Mouse (Mus musculus) T-helper 2 cell (primary cell): Measurements from ENCODE around the gene Coro2b.

Experiments used
- in situ Hi-C: fragments of 300-600 bp; cut with MboI, MseI; formaldehyde crosslinking; loops from one replicate; pipeline ENCODE4 v1.15.1; 2025; ENCODE audit warnings: high pct_unique_total_duplicates

Coro2b gene

DNA sequence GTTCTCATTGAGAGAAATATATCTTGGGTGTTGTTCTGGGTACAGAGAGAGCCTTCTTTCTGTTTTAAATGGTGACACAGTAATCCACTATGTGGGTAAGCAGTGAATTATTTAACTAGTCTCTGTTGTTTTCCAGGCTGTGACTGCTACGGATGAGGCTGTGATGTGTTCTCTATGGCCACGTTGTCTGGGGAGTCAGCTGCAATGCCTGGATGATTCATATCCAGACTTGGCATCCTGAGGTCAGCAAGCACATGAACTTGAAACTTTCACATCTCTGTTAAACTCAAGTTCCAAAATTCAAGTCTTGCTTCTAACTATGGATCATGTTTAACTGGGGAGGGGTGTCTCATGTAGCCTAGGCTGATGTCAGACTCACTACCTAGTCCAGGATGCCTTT is 142.7 kb downstream of the Coro2b start:
- in situ Hi-C loops = no loop called here

DNA sequence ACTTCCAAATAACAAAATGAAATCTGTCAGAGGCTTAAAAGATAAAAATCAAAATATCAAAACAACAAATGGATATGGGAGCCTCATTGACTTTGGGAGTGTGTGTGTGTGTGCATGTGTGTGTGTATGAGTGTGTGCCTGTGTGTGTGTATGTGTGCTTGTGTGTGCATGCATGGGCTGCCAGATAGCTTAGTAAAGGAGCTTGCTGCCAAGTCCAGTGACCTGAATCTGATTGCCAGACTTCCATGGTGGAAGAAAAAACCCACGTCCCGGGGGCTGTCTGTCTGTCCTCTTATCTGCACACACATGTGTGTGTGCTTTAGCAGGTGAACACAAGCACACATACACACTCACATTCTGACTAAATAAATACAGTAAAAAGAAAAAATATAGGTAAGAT is 143.3 kb downstream of the Coro2b start:
- in situ Hi-C loops = no loop called here

DNA sequence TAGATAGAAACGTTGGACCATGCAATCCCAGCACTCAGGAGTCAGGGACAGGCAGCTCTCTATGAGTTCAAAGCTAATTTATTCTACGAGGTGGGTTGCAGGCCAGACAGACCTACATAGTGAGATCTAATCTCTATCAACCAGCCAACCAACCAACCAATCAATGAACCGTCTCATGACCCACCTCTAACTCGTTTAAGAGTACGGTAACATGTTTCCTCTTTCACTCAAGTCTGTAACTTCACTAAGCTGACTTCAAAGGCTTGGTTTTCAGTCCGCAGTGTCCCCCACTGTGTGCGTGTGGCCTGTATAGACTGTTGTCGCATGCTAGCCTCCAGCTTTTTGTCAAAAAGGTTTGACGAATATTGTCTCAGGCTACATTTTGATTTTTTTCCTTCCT is 147.1 kb downstream of the Coro2b start:
- in situ Hi-C loops = loop anchor here (5.0 kb wide), 1 partner anchor 92 kb away; no protein-coding TSS in a partner anchor

DNA sequence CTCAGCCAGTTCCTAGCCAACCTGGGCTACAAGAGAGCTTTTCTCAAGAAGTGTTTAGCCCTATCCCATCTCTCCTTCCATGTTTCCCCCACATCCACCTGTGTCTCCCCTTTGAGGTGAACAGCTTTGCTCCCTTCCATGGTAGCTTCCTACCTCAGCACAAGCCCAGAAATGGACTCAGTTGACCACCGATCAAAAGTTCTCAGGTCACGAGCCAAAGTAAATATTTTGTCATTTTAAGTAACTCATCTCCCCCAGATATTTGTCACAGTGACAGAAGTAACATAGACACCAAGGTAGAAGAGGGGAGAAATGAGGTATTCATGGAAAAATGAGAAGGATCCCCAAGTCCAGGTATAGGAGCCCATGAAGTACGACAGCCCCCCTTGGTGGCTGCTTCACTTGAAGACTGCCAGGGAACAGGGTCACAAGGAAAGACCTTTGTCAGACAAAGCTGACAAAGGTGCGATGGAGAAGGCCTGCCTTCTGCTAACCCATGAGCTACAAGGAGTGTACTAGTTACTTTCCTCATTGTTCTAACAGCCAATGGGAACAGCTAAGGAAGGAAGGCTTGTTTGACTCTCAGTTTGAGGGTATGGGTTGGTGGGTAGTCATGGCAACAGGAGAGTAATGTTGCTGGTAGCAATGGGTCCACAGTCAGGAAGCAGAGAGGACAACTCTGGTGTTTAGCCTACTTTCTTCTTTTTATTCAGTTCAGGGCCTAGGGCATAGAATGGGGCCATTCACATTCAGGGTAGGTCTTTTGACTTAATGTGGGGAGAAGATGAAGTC is 150.9 kb downstream of the Coro2b start:
- in situ Hi-C loops = loop anchor here (5.0 kb wide), 1 partner anchor 89 kb away; no protein-coding TSS in a partner anchor

DNA sequence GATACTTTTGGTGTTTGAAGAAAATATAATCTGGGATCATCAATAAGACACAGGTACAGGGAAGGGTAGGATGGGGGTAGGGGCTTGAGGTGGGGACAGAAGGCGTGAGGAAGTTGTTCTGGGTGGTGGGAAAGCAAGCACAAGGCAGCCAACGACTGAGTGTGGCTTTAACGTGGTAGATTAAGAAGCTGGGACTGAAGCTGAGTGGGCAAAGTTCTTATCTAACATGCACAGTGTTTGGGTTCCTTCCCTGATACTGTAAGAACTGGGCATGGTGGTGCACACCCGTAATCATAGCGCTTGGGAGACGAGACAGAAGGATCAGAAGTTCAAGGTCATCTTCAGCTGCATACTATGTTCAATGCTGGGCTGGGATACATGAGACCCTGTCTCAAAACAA is 151.8 kb downstream of the Coro2b start:
- in situ Hi-C loops = loop anchor here (5.0 kb wide), 1 partner anchor 88 kb away; no protein-coding TSS in a partner anchor

DNA sequence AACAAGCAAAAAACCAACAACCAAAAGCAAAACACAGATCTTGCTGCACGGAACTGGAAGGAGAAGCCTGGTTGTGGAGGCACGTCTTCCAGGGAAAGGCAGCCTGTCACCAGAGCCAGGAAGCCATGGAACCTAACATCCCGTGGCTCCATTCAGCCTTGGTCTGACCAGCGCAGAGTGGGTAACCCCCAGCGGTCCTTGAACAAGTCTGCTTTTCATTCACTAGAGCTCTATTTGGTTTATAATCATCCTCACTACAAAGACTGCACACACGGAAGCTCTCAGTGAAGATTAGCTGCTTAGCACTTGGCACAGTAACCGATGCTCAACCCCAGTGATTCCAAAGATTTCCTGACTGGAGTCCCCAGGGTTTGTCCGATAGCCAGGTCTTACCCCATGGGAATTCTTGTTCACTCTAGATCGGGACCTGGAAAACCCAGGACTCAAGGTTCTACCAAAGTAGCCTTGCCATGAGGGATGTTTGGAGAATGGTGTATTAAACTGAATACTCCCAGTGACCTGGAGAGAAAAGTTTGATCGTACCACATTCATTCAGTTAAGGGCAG is 154.2 kb downstream of the Coro2b start:
- in situ Hi-C loops = no loop called here

DNA sequence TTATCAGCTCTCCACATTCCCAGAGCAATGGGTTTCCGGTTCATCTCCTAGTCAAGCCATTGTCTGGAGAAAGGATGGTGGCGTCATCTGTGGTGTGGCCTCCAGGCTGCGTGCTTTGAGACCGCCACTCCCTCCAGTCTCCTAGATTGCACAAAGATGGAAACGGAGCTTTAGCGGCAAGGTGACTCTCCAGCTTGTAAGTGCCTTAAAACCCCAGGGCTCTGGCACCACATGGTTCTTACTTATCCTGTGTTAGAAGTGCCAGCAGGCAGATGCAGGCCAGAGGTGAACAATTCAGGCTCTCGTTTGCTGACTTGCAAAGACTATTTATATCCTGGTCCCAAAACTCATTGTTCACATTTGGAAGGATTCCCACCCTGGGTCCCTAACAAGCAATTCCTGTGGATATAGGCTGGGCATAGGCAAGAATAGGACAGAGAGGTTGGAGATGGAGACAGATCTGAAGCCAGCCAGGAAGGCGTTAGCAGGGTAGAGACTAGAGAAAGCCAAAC is 155.4 kb downstream of the Coro2b start:
- in situ Hi-C loops = no loop called here

DNA sequence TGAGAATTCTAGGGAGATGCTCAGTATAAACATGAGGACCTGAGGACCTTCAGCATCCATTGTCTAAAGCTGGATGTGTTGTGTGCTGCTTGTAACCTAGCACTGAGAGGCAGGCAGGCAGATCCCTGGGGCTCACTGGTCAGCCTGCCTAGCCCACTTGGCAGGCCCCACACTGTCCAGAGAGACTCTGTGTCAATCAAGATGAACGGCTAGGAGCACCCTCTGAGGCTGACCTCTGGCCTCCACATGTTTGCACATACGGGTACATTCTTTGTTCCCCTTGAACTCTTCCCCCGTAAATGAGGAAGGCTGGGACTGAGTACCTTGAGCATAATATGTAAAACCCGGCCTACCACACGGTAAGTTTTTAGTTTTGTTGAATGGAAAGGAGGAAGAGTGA is 156.5 kb downstream of the Coro2b start:
- in situ Hi-C loops = no loop called here

DNA sequence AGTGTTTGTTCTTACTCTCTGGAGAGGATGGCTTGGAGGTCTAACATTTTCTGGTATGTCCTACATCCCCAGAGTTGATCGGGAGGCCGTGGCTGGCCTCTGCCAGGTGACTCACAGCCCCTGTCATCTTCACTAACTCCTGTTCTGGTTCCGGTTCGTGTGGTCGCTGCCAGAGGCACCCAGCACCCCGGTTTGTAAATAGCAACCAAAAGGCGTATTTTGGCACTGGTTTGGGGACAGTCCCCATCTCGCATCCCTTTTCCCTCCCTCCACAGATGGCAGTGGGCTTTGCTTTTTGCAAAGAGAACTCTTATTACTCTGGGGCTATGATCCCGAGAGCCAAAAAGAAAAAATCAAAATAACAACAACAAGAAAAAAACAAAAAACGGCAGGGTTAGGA is 158.9 kb downstream of the Coro2b start:
- in situ Hi-C loops = no loop called here

DNA sequence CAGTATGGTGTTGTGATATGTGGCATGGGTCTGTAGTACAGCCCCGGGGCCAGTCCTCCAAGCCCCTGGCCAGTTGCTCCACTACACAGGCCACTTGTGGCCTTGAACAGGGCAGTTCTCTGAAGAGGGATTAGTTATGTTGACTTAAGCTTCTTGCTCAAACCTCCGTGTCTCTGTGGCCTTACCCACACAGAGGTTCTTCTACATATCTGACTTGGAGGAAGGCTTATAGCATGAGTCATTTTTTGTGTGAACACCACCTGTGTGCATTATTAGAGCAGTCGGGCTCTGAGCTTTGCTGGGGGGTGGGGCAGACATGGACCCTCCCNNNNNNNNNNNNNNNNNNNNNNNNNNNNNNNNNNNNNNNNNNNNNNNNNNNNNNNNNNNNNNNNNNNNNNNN is 162.6 kb downstream of the Coro2b start:
- in situ Hi-C loops = loop anchor here (25.0 kb wide), 1 partner anchor 1338 kb away; no protein-coding TSS in a partner anchor

DNA sequence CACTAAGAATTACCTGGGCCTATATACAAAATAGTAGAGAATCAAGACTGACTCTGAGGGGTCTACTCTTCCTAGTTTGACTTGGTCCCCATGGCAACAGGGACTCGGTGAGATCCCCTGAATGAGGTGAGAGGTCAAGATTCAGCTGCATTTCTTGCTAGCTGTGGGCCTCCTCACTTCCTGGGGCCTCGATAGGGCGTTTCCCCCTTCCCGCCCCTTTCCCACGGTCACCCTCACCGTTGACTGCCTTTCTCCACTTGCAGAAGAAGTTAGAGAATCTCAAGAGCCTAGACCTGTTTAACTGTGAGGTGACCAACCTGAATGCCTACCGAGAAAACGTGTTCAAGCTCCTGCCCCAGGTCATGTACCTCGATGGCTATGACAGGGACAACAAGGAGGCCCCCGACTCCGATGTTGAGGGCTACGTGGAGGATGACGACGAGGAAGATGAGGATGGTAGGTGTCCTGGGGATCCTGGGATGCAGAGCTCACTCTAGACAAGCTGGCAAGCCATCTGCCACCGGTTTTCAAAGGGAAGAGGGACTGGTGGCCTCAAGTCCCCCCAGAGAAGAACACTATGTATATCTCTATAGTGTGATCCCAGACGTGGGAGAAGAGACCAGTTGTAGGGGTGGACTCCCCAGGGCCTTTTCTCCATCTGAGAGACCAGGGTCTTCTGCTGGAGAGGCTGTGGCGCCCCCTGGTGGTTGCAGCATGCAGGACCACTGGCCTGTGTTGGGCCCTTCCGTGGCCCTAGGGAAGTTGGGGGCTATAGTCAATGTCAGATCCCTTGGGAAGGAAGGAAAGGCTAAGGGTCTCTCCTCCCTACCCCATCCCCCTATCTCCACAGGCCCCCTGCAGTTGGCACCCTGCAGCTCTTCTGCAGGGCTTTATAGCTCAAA is 163.4 kb downstream of the Coro2b start:
- in situ Hi-C loops = loop anchor here (25.0 kb wide), 1 partner anchor 1339 kb away; no protein-coding TSS in a partner anchor

DNA sequence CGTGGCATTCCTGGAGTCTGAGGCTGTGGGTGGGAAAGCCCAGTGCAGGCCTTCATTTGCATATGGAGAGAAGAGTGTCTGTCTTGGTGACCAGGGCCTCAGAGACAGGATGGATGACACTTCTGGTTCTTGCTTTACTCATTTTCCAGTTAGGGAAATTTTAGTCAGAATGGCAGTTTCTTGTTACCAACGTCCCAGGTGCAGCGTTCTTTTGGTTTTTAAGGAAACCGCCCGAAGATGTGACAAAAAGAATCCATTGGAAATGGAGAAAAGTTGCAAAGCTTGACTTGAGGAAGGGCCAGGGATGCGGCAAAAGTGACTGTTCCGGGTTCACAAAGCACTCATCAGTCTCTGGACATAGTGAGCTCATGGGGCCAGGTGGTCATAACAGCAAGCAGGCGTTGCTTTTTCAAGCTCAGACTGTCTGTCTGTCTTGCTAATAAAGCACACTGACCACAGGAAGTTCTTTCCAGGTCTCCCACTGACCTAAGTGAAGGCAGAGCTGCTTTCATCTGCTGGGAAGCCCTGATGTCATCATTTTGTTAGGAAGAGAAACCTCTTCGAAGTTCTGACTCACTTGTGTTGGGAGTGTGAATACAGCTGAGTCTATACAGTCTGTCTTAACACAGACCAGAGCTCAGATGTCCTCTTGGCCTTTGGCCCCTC is 164.2 kb downstream of the Coro2b start:
- in situ Hi-C loops = loop anchor here (25.0 kb wide), 1 partner anchor 1340 kb away; no protein-coding TSS in a partner anchor

DNA sequence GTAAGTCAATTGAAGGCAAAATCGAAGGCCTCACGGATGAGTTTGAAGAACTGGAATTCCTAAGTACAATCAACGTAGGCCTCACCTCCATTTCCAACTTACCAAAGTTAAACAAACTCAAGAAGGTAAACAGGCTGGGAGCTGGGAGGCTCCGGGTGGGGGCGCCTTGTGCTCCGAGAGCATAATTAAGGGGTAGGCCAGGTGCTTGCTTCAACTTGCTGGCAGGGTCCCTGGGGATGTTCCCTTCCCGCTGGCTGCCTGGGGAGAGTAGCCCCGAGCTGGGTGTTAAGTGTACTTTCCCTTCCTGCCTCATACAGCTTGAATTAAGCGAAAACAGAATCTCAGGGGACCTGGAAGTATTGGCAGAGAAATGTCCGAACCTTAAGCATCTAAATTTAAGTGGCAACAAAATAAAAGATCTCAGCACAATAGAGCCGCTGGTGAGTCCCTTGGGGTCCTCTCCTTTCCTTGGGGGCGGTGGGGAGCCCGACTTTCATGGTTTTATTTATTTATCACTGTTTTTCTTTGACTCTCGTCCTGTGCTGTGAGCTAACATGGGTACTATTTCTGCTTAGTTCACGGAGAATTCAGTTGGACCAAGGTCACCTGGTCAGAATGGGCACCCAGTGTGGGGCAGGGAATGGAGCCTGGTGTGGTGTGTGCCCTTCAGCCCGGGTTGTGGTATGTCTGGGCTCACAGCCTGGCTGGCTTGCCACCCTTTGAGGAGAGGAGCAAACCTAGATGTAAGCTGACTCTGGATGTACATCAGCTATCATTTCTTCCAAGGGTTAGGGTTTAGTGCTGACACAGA is 164.9 kb downstream of the Coro2b start:
- in situ Hi-C loops = loop anchor here (25.0 kb wide), 1 partner anchor 1340 kb away; no protein-coding TSS in a partner anchor

DNA sequence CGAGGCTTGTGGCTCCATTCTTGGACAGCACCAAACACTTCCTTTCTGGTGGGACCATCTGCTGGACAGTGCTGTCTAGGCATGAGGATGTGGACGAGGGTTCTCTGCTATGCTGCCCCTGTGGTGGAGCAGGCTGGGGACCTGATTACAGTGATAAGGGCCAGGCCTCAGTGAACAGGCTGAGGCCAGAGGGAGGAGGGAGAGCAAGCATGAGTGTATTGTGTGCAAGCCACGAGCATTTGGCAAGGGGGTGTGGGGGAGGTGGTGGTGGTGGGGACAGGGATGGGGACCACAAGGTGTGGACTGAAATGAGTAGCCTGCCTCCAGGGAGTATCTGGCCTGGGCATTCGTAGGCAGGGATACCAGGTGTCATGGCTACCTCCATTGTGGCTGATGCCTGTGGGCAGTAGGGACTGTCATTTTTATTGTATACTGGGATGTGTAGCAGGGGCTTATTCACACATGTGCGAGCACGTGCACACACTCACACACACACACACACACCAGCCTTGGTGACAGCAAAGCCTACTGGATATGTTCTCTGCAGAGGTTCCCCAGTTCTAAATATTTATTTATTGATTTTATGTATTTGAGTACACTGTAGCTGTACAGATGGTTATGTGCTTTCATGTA is 166.1 kb downstream of the Coro2b start:
- in situ Hi-C loops = loop anchor here (25.0 kb wide), 1 partner anchor 1342 kb away; no protein-coding TSS in a partner anchor

DNA sequence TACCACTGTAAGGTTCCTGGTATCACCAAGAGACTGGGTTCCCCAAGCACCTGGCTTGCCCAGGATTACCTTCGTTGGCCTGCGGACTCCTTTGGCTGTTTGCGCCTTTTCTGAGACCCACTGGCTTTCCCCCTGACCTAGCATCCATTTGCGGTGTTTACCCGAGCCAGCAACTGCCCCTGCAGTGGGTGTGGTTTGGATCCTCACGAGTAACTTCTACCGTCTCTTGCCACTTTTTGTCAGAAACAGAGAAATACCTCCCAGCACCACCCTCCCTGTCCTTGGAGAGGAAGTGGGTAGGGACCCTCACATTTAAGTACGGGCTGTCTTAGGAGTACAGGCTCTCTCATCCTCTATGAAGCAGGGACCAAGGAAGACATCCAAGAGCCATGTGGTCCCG is 166.7 kb downstream of the Coro2b start:
- in situ Hi-C loops = loop anchor here (25.0 kb wide), 1 partner anchor 1342 kb away; no protein-coding TSS in a partner anchor
